In the genomic region with DNA sequence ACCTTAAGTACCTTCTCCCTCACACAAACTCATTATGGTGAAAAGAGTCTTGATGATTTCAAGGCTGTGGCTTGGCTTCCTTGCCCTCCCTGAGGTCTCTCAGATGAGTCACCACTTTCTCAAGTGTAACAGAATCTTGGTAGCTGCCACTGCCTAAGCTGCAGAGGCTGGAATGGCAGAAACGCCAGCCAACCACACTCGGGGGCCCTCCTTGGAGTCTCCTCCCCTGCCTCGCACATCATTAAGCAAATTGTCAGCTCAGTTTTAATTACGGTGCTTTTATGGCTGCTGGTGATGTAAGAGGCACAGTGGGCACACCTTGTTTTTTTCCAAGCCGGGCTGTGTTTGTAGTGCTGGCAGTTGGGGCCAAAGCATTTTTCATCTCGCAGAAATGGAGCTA, we compare ENCODE assay signal across 12 mouse cellular contexts.
A peak's percentile ranks its signal among the peaks of the same experiment; 100 is the strongest.
DNase-seq lines count a peak whose midpoint lies in the region; ATAC-seq and TF ChIP-seq lines count a peak whose summit lies in the region.
"Had no signal": no experiment of that assay in that cellular context is flagged by ENCODE, and none has a peak within 500 bp of the region (broad histone marks: within the 10 kb centered on the region; RNA-seq: fewer than 3 reads in every experiment).

No protein-coding gene starts in this region.

- no peaks in the 10 kb centered on the region for H3K4me1 ChIP-seq in kidney, embryonic 14.5 days (ENCODE audit: control insufficient read depth, insufficient read depth, low read length)
- H3K4me1 ChIP-seq in neural tube, embryonic 13.5 days (replicated peaks), result 0 out of 2 replicates have a peak, but pooled peaks cover 6% of the 10 kb centered on the region
- H3K4me1 ChIP-seq: heart, embryonic 13.5 days had no signal

- no peak overlapping the region for H3K4me2 ChIP-seq in kidney, embryonic 14.5 days (replicated peaks; ENCODE audit: low read depth, low read length)
- no peak overlapping the region for H3K4me2 ChIP-seq in neural tube, embryonic 13.5 days
- H3K4me2 ChIP-seq: heart, embryonic 13.5 days had no signal

- no peaks in the 10 kb centered on the region for H3K27me3 ChIP-seq in kidney, embryonic 14.5 days (ENCODE audit: control insufficient read depth, insufficient read depth, low read length)
- H3K27me3 ChIP-seq in neural tube, embryonic 13.5 days, result no peaks in the 10 kb centered on the region
- H3K27me3 ChIP-seq: heart, embryonic 13.5 days had no signal

- H3K9me3 ChIP-seq in kidney, embryonic 14.5 days (ENCODE audit: control insufficient read depth, low read length), result no peaks in the 10 kb centered on the region
- no peaks in the 10 kb centered on the region for H3K9me3 ChIP-seq in neural tube, embryonic 13.5 days
- H3K9me3 ChIP-seq: G1E; heart, embryonic 13.5 days had no signal

- DNase-seq in layer of hippocampus, postnatal 10 days (ENCODE audit: low spot score in 2 of 2), result peak; percentile 20 to 40
- no peak for DNase-seq in layer of hippocampus, postnatal 25 days (ENCODE audit: extremely low spot score in 1 of 2, low spot score in 1 of 2)
- DNase-seq in brain, embryonic 14.5 days (ENCODE audit: low read depth), result peak; percentile 92
- no peak for DNase-seq in adrenal gland, adult (ENCODE audit: inconsistent age in 2 of 2, low spot score in 1 of 2)
- DNase-seq in gastrocnemius, postnatal 4 days (ENCODE audit: low spot score in 2 of 2), result no peak
- DNase-seq in heart, postnatal 4 days, result no peak
- DNase-seq: cerebellum, adult 9-11 months had no signal

- H3K27ac ChIP-seq in kidney, embryonic 14.5 days (ENCODE audit: low read depth, low read length), result no peak overlapping the region
- H3K27ac ChIP-seq in neural tube, embryonic 13.5 days (replicated peaks), result no peak overlapping the region
- H3K27ac ChIP-seq: heart, embryonic 13.5 days; liver, embryonic 14.5 days had no signal

- H3K9ac ChIP-seq in kidney, embryonic 14.5 days (ENCODE audit: low read depth, low read length), result no peak overlapping the region
- no peak overlapping the region for H3K9ac ChIP-seq in neural tube, embryonic 13.5 days
- H3K9ac ChIP-seq: heart, embryonic 13.5 days; liver, embryonic 14.5 days had no signal

- peak; percentile 78; the same call in 1 of the 2 replicates for ATAC-seq in kidney, embryonic 14.5 days (ENCODE audit: low FRiP score, low TSS enrichment)
- ATAC-seq in neural tube, embryonic 13.5 days (ENCODE audit: low read depth), result peak; percentile 92

- TF ChIP-seq CTCF in brain, embryonic 14.5 days (IDR thresholded peaks at IDR 0.05; ENCODE audit: borderline replicate concordance, extremely low read depth, insufficient read depth, insufficient read length), result no peak

- no peak overlapping the region for H3K4me3 ChIP-seq in kidney, embryonic 14.5 days (ENCODE audit: low read length)
- H3K4me3 ChIP-seq in neural tube, embryonic 13.5 days, result no peak overlapping the region
- H3K4me3 ChIP-seq: heart, embryonic 13.5 days had no signal

- TF ChIP-seq POLR2A in brain, embryonic 14.5 days (IDR thresholded peaks at IDR 0.05; ENCODE audit: borderline replicate concordance, extremely low read depth, insufficient read depth, insufficient read length, poor library complexity, severe bottlenecking), result no peak

- WGBS in kidney, embryonic 14.5 days, result 11% methylated on average over 6 of the region's 6 CpGs
- WGBS in neural tube, embryonic 13.5 days, result 25% methylated on average over 6 of the region's 6 CpGs

- H3K36me3 ChIP-seq in kidney, embryonic 14.5 days (ENCODE audit: control insufficient read depth, insufficient read depth, low read length), result no peaks in the 10 kb centered on the region
- no peaks in the 10 kb centered on the region for H3K36me3 ChIP-seq in neural tube, embryonic 13.5 days
- H3K36me3 ChIP-seq: G1E; heart, embryonic 13.5 days had no signal

Comparison
In these comparisons a context has a peak if more than half of its experiments do, and no peak if none do; other contexts are left out.
1. DNase-seq: peak in layer of hippocampus, postnatal 10 days (2 of 2) and brain, embryonic 14.5 days (single experiment); none in layer of hippocampus, postnatal 25 days (0 of 2), adrenal gland, adult (0 of 2), gastrocnemius, postnatal 4 days (0 of 2) and heart, postnatal 4 days (single experiment).